Mouse (Mus musculus) A20 (cell line): ENCODE measurements at regions not wholly inside any gene's neighbourhood (a gene's known extent, or its start where the extent isn't known, plus 50 kb on each side); places are given as distances from the start of the nearest gene placed in this dataset.

Experiments
- DNase-seq: peaks from one replicate; pipeline ENCODE4 v3.0.0-alpha.2; 2011; ENCODE audit warnings: low read depth, low spot score

DNA sequence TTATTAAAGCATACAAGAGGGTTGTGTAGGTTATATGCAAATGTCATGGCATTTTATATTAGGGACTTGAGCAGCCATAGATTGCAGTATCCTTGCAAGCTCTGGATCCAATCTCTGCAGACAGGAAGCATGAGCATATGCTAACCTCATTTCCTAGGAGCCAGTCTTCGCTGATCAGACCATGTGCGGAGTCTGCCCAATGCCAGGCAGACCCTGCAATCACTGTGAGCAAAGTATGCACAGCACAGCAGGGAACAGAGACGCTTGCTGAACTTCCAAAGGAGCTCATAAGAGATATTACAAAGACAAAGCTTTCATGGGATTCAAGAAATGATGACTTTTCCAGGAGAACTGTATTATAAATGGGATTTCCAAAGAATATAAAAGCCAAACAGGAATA, 65.2 kb upstream of the Fbxl4 start:
- no peak for DNase-seq

DNA sequence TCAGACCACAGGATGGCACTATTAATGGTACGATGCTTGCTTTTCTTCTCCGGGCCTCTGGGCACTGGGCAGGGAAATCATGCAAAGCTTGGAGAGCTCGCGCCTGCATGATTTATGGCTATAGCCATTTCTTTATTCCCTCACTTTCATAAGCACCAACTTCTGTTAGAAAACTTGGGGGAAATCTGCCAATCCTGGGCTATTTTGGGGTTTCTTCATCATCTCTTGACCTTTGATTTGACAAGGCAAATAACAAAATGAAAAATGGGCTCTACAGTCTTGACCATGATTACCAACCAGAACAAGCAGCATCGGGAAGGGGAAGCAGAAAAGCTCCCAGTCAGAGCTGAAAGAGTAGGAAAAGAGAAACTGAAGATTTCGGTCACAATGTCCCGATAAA, 57.1 kb upstream of the Fbxl4 start:
- DNase-seq = no peak

- no peak for DNase-seq
These were observed 56.0 kb upstream of the Fbxl4 start for GRCm38 (mm10) chr4:22301148-22301942.

DNA sequence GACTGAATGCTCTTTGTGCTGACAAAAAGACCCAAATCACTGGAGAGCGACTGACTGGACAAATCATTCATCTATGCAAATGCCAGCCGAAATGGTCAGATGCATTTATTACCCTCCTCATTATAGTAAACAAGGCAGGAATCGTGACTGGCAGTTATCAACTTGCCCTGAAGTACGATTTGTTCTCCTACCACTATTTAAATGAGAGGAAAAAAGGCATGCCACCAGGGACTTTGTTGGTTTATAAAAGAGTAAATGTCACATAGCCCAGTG, 55.5 kb upstream of the Fbxl4 start:
- DNase-seq = no peak

DNA sequence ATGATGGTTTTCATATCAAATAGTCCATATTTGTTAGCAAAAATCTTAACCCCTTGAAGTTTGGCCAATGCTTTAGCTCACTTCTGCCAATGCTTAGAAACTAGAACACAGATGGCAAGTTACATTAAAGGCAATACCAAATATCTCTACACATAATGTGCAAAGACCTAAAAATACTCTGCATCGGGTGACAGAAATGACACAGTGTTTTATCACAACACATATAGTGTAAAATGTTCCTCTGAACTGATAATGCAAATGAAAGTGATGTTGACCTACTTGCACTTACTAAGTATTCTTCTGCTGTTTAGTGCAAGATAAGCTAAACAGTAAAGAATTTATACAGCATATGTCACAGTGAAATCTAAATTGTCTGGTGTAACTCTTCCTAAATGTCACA, 55.1 kb upstream of the Fbxl4 start:
- no peak for DNase-seq
